Mouse (Mus musculus) heart, embryonic 11.5 days (tissue): ENCODE results near the gene Car15. TPM values are rescaled to one million over a fixed set of nuclear protein-coding genes. Genes with fewer than 3 reads are reported as not detected.

ENCODE experiments used
- ATAC-seq: fragments of 200-750 bp; cut with Nextera tagmentation; replicated peaks from 2 replicates; pipeline ENCODE4 v1.8.0; 2017; ENCODE audit warnings: moderate library complexity; ENCODE audit not compliant: insufficient number of reproducible peaks, low FRiP score, low TSS enrichment
- H3K27ac ChIP-seq: fragments of 300-500 bp; sonication (generic); 2 replicates; pipeline ENCODE4 v1.5.1; 2014; ENCODE audit warnings: mild to moderate bottlenecking, low read depth, low read length
- H3K27me3 ChIP-seq: fragments of 300-500 bp; sonication (generic); 2 replicates; pipeline ENCODE4 v1.6.1; 2014; ENCODE audit warnings: mild to moderate bottlenecking, low read length, mixed read lengths; ENCODE audit not compliant: control insufficient read depth, insufficient read depth
- H3K36me3 ChIP-seq: fragments of 300-500 bp; sonication (generic); 2 replicates; pipeline ENCODE4 v1.6.1; 2014; ENCODE audit warnings: mild to moderate bottlenecking, low read length, moderate library complexity, mixed read lengths; ENCODE audit not compliant: control insufficient read depth, insufficient read depth
- H3K4me1 ChIP-seq: fragments of 300-500 bp; sonication (generic); 2 replicates; pipeline ENCODE4 v1.6.1; 2014; ENCODE audit warnings: low read length; ENCODE audit not compliant: control insufficient read depth, insufficient read depth
- H3K4me2 ChIP-seq: fragments of 300-500 bp; sonication (generic); 2 replicates; pipeline ENCODE4 v1.6.1; 2014; ENCODE audit warnings: mild to moderate bottlenecking, moderate library complexity
- H3K4me3 ChIP-seq: fragments of 300-500 bp; sonication (generic); 2 replicates; pipeline ENCODE4 v1.5.1; 2014; ENCODE audit warnings: low read depth, low read length
- H3K9ac ChIP-seq: fragments of 300-500 bp; sonication (generic); 2 replicates; pipeline ENCODE4 v1.6.1; 2014; ENCODE audit warnings: mild to moderate bottlenecking, low read depth, low read length, moderate library complexity
- H3K9me3 ChIP-seq: fragments of 300-500 bp; sonication (generic); replicated peaks from 2 replicates; pipeline ENCODE4 v1.6.1; 2016; ENCODE audit warnings: low read length; ENCODE audit not compliant: control insufficient read depth
- WGBS: fragments of 180-500 bp; shearing (Covaris S2); extraction: QIAGEN DNeasy Blood & Tissue Kit; methylation state at CpG from one replicate; pipeline ENCODE4 v1.1.7; 2014; ENCODE audit not compliant: insufficient replicate concordance; 5-methylcytosine and 5-hydroxymethylcytosine counted together
- polyA plus RNA-seq: library from polyadenylated mRNA; unstranded; fragments of >200 nt; fragmentation: Nextera tagmentation; extraction: Ambion mirVana; gene quantifications from 2 replicates; pipeline ENCODE4 v1.2.1, GENCODE M21; 2014

The Car15 gene
- polyA plus RNA-seq, 1 experiment from 2014 or later = 1.9 TPM

- H3K4me3 ChIP-seq = no peak overlapping the region
- 18% methylated on average over 11 of the region's 11 CpGs for WGBS
These were observed 6.4 kb downstream of the Car15 start for GRCm38 (mm10) chr16:17831781-17832180.

GRCm38 (mm10) chr16:17830385-17831178 lies 7.6 kb downstream of the Car15 start:
- Histone ChIP-seq H3K36me3 (no peaks in the 10 kb centered on the region), H3K9me3 (no peaks in the 10 kb centered on the region), H3K4me3 (no peak overlapping the region), H3K4me2 (no peak overlapping the region), H3K27ac (no peak overlapping the region), H3K27me3 (peaks cover 78% of the 10 kb centered on the region), H3K9ac (no peak overlapping the region), H3K4me1 (no peaks in the 10 kb centered on the region)
- ATAC-seq = no peak
- 68% methylated on average over 10 of the region's 10 CpGs for WGBS

More at GRCm38 (mm10) chr16:17831781-17832180, 6.4 kb downstream of the Car15 start:
- no peak for ATAC-seq
- H3K4me2 ChIP-seq = no peak overlapping the region
- no peak overlapping the region for H3K9ac ChIP-seq
- no peak overlapping the region for H3K27ac ChIP-seq
- H3K4me1 ChIP-seq = no peaks in the 10 kb centered on the region
- no peaks in the 10 kb centered on the region for H3K9me3 ChIP-seq
- H3K36me3 ChIP-seq = no peaks in the 10 kb centered on the region
- peaks cover 84% of the 10 kb centered on the region for H3K27me3 ChIP-seq

- Histone ChIP-seq H3K27me3 (peaks cover 63% of the 10 kb centered on the region), H3K9ac (no peak overlapping the region), H3K9me3 (no peaks in the 10 kb centered on the region), H3K27ac (no peak overlapping the region), H3K36me3 (no peaks in the 10 kb centered on the region), H3K4me3 (no peak overlapping the region), H3K4me2 (no peak overlapping the region), H3K4me1 (no peaks in the 10 kb centered on the region)
- 70% methylated on average over 3 of the region's 3 CpGs for WGBS
- no peak for ATAC-seq
These were observed 9.3 kb downstream of the Car15 start for GRCm38 (mm10) chr16:17828867-17829266.

GRCm38 (mm10) chr16:17828229-17828628 lies 9.9 kb downstream of the Car15 start:
- Histone ChIP-seq H3K9me3 (no peaks in the 10 kb centered on the region), H3K36me3 (no peaks in the 10 kb centered on the region), H3K27me3 (peaks cover 56% of the 10 kb centered on the region), H3K4me1 (no peaks in the 10 kb centered on the region), H3K27ac (no peak overlapping the region), H3K4me3 (no peak overlapping the region), H3K9ac (no peak overlapping the region), H3K4me2 (no peak overlapping the region)
- WGBS = 62% methylated on average over 2 of the region's 2 CpGs
- no peak for ATAC-seq

- ATAC-seq = no peak
- Histone ChIP-seq H3K4me1 (no peaks in the 10 kb centered on the region), H3K27ac (no peak overlapping the region), H3K4me2 (no peak overlapping the region), H3K27me3 (peaks cover 39% of the 10 kb centered on the region), H3K4me3 (no peak overlapping the region), H3K9ac (no peak overlapping the region), H3K9me3 (no peaks in the 10 kb centered on the region), H3K36me3 (no peaks in the 10 kb centered on the region)
- 78% methylated on average over 2 of the region's 2 CpGs for WGBS
These were observed 11.7 kb downstream of the Car15 start for GRCm38 (mm10) chr16:17826500-17826899.

GRCm38 (mm10) chr16:17816528-17816927 lies 21.6 kb downstream of the Car15 start:
- H3K27ac ChIP-seq = no peak overlapping the region
- H3K9ac ChIP-seq = no peak overlapping the region

GRCm38 (mm10) chr16:17815411-17816402 lies 22.5 kb downstream of the Car15 start:
- Histone ChIP-seq H3K27me3 (peaks cover 33% of the 10 kb centered on the region), H3K27ac (no peak overlapping the region), H3K4me2 (peak overlapping the region; percentile 87), H3K4me1 (peaks cover 9% of the 10 kb centered on the region), H3K36me3 (no peaks in the 10 kb centered on the region), H3K4me3 (peak overlapping the region; percentile 48), H3K9me3 (no peaks in the 10 kb centered on the region), H3K9ac (peak overlapping the region; percentile 73)
- peak; percentile 56; the same call in 1 of the 2 replicates for ATAC-seq
- 2% methylated on average over 63 of the region's 63 CpGs for WGBS

More at GRCm38 (mm10) chr16:17816528-17816927, 21.6 kb downstream of the Car15 start:
- ATAC-seq = no peak
- H3K4me3 ChIP-seq = no peak overlapping the region
- no peak overlapping the region; the same call in 1 of the 2 replicates for H3K4me2 ChIP-seq
- H3K4me1 ChIP-seq = peaks cover 9% of the 10 kb centered on the region
- WGBS = 81% methylated on average over 8 of the region's 8 CpGs
- peaks cover 38% of the 10 kb centered on the region for H3K27me3 ChIP-seq
- H3K9me3 ChIP-seq = no peaks in the 10 kb centered on the region
- H3K36me3 ChIP-seq = no peaks in the 10 kb centered on the region

GRCm38 (mm10) chr16:17813173-17813572 lies 25.0 kb downstream of the Car15 start:
- H3K36me3 ChIP-seq = no peaks in the 10 kb centered on the region
- no peak for ATAC-seq
- H3K9me3 ChIP-seq = no peaks in the 10 kb centered on the region
- H3K27ac ChIP-seq = no peak overlapping the region
- H3K9ac ChIP-seq = peak overlapping the region; percentile 24; the same call in 1 of the 2 replicates
- H3K4me1 ChIP-seq = peaks cover 20% of the 10 kb centered on the region
- 33% methylated on average over 4 of the region's 4 CpGs for WGBS
- H3K4me3 ChIP-seq = no peak overlapping the region
- H3K27me3 ChIP-seq = peaks cover 33% of the 10 kb centered on the region
- H3K4me2 ChIP-seq = no peak overlapping the region
